Comparison of ENCODE assay signal across 8 mouse cellular contexts in genomic region chr15:88151199-88151598, GRCm38 (mm10).
"Had no signal": no experiment of that assay in that cellular context is flagged by ENCODE, and none has a peak within 500 bp of the region (broad histone marks: within the 10 kb centered on the region; RNA-seq: fewer than 3 reads in every experiment).

No protein-coding gene starts in this region.

- DNase-seq: kidney, adult 18-20 months; kidney, postnatal 10 days; kidney, postnatal 4 days; lung, embryonic 14.5 days; lung, postnatal 14 days; spleen, adult 18-20 months; thymus, adult 2 months; thymus, postnatal 36 days had no signal
